Mouse (Mus musculus) G1E (cell line): ENCODE results near the gene Plekhh2.

Experiments
- CTCF ChIP-seq: IDR thresholded peaks from 2 replicates; pipeline ENCODE4 v1.5.1; 2012; ENCODE audit warnings: low read depth, low read length, inconsistent platforms, mixed read lengths
- GATA1 ChIP-seq: IDR thresholded peaks from 2 replicates; pipeline ENCODE4 v1.6.1; 2012; ENCODE audit warnings: borderline replicate concordance, low read length, inconsistent platforms, mixed read lengths
- GATA2 ChIP-seq: IDR thresholded peaks from 2 replicates; pipeline ENCODE4 v1.6.1; 2012; ENCODE audit warnings: low read depth, low read length, inconsistent platforms, borderline replicate concordance
- POLR2AphosphoS5 ChIP-seq: IDR thresholded peaks from 2 replicates; pipeline ENCODE4 v1.6.1; 2012; ENCODE audit warnings: low read depth, low read length, inconsistent platforms; ENCODE audit not compliant: insufficient replicate concordance
- TAL1 ChIP-seq: conservative IDR thresholded peaks from 2 replicates; pipeline ENCODE4 v1.6.1; 2012; ENCODE audit warnings: low read depth, low read length, inconsistent platforms, mixed read lengths

- no peak for TF ChIP-seq GATA2
- TF ChIP-seq GATA1: no peak
- no peak for TF ChIP-seq CTCF
- no peak for TF ChIP-seq TAL1
- TF ChIP-seq POLR2AphosphoS5: no peak
These were observed 111.2 kb downstream of the Plekhh2 start for GRCm38 (mm10) chr17:84622873-84623272.
